Mouse (Mus musculus): ENCODE measurements around the gene Dnaja3. TPM values are rescaled to one million over a fixed set of nuclear protein-coding genes. Genes with fewer than 3 reads are reported as not detected.
A peak's percentile ranks its signal among the peaks of the same experiment; 100 is the strongest.

Dnaja3 gene
- polyA plus RNA-seq, 2 experiments: 18.8 to 34.1 TPM

DNA sequence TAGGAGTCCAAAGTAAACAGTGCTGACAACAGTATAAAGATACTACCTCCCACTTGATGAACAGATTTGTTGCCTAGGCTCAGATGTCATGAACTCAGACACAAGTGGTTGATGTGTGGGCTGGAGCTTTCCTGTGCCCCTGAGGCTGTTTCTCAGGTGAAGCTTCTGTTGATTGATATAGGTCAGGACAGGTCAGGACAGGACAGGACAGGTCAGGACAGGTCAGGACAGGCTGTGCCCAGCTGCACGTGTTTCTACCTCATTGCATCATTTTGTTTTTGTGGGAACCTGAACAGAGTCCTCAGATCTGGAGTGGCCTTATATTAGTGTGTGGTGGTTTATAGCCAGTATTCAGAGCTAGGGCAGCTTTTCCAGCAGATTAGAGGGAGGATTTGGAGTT is 62.9 kb downstream of the Dnaja3 start:
- 69% methylated on average over 1 of the region's 1 CpGs for WGBS (ENCODE audit: insufficient replicate concordance)
- H3K4me1 ChIP-seq (replicated peaks; ENCODE audit: control insufficient read depth in 2 of 2, insufficient read depth in 2 of 2, low read length in 1 of 2): no peaks in the 10 kb centered on the region
- 0 out of 2 replicates have a peak, but pooled peaks have one; percentile 11 for TF ChIP-seq EP300 (IDR thresholded peaks at IDR 0.05; ENCODE audit: low read depth)
- TF ChIP-seq CTCF (IDR thresholded peaks at IDR 0.05; ENCODE audit: low read depth): no peak
- no peak overlapping the region for H3K27ac ChIP-seq
- peaks cover 74% of the 10 kb centered on the region for H3K36me3 ChIP-seq (replicated peaks; ENCODE audit: control insufficient read depth, insufficient read depth, low read depth)
- no peaks in the 10 kb centered on the region for H3K9me3 ChIP-seq (ENCODE audit: control insufficient read depth, low read length)
- H3K4me3 ChIP-seq (ENCODE audit: insufficient read depth in 1 of 2, low read depth in 2 of 2, low read length in 2 of 2): no peak overlapping the region
- ATAC-seq (ENCODE audit: insufficient read depth): peak; percentile 72
- no peaks in the 10 kb centered on the region for H3K27me3 ChIP-seq (ENCODE audit: control insufficient read depth, insufficient read depth, low read length)
- no peak overlapping the region for H3K4me2 ChIP-seq (ENCODE audit: low read depth)
- no peak for DNase-seq (ENCODE audit: low read depth in 3 of 3, low spot score in 3 of 3)
- H3K9ac ChIP-seq (replicated peaks): no peak overlapping the region

DNA sequence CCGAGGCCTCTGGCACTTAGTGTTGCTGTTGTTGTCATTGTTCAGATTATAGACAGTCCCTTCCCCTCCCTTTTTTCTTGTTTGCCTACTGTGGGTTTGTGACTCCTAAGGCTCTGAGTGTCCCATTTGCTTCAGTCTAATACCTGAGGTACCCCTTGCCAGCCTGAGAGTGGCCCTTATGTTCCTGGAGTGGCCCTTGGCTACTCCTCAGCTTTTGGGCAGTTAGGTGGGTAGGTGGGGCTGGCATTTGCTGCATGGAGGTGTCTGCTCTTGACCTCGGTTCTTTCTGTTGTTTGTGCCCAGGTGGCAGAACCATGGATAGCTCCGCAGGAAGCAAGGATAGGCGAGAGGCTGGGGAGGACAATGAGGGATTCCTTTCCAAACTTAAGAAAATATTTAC is 65.8 kb downstream of the Dnaja3 start:
- TF ChIP-seq CTCF (IDR thresholded peaks at IDR 0.05; ENCODE audit: low read depth): no peak
- TF ChIP-seq EP300 (IDR thresholded peaks at IDR 0.05; ENCODE audit: low read depth): no peak
- no peak for DNase-seq (ENCODE audit: low read depth in 3 of 3, low spot score in 3 of 3)
- H3K4me1 ChIP-seq (replicated peaks; ENCODE audit: control insufficient read depth in 2 of 2, insufficient read depth in 2 of 2, low read length in 1 of 2): no peaks in the 10 kb centered on the region
- no peaks in the 10 kb centered on the region for H3K9me3 ChIP-seq (ENCODE audit: control insufficient read depth, low read length)
- peaks cover 56% of the 10 kb centered on the region for H3K36me3 ChIP-seq (replicated peaks; ENCODE audit: control insufficient read depth, insufficient read depth, low read depth)
- no peak for ATAC-seq (ENCODE audit: insufficient read depth)
- H3K4me2 ChIP-seq (ENCODE audit: low read depth): no peak overlapping the region
- H3K4me3 ChIP-seq (ENCODE audit: insufficient read depth in 1 of 2, low read depth in 2 of 2, low read length in 2 of 2): no peak overlapping the region
- H3K9ac ChIP-seq (replicated peaks): no peak overlapping the region
- H3K27me3 ChIP-seq (ENCODE audit: control insufficient read depth, insufficient read depth, low read length): no peaks in the 10 kb centered on the region
- H3K27ac ChIP-seq: no peak overlapping the region
- WGBS (ENCODE audit: insufficient replicate concordance): 63% methylated on average over 4 of the region's 4 CpGs

DNA sequence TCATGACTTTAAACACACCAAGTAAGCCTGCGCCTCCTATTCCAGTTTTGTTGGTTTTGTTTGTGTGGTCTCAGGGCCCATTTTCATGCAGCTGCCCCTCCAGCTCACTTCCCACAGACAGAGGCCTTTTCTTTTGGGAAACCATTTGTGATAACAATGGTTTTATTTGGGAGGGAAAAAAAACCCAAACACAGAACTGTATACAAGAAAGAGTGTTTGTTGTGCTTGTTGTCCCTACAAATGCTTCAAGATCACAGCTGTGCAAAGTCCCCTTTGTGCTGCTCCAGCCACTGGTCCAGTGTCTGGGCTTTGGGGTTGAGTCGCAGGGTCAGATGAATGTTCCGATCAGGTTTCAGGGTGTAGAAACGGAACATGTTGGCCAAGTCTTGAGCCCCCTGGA is 71.4 kb downstream of the Dnaja3 start:
- DNase-seq (ENCODE audit: low read depth in 3 of 3, low spot score in 3 of 3): no peak
- no peak overlapping the region for H3K4me3 ChIP-seq (ENCODE audit: insufficient read depth in 1 of 2, low read depth in 2 of 2, low read length in 2 of 2)
- no peak for TF ChIP-seq CTCF (IDR thresholded peaks at IDR 0.05; ENCODE audit: low read depth)
- TF ChIP-seq EP300 (IDR thresholded peaks at IDR 0.05; ENCODE audit: low read depth): no peak
- no peak overlapping the region for H3K27ac ChIP-seq
- peaks cover 47% of the 10 kb centered on the region for H3K36me3 ChIP-seq (replicated peaks; ENCODE audit: control insufficient read depth, insufficient read depth, low read depth)
- H3K9ac ChIP-seq (replicated peaks): no peak overlapping the region
- no peaks in the 10 kb centered on the region for H3K4me1 ChIP-seq (replicated peaks; ENCODE audit: control insufficient read depth in 2 of 2, insufficient read depth in 2 of 2, low read length in 1 of 2)
- H3K4me2 ChIP-seq (ENCODE audit: low read depth): no peak overlapping the region
- no peak for ATAC-seq (ENCODE audit: insufficient read depth)
- WGBS (ENCODE audit: insufficient replicate concordance): 88% methylated on average over 4 of the region's 4 CpGs
- H3K9me3 ChIP-seq (ENCODE audit: control insufficient read depth, low read length): no peaks in the 10 kb centered on the region
- no peaks in the 10 kb centered on the region for H3K27me3 ChIP-seq (ENCODE audit: control insufficient read depth, insufficient read depth, low read length)

DNA sequence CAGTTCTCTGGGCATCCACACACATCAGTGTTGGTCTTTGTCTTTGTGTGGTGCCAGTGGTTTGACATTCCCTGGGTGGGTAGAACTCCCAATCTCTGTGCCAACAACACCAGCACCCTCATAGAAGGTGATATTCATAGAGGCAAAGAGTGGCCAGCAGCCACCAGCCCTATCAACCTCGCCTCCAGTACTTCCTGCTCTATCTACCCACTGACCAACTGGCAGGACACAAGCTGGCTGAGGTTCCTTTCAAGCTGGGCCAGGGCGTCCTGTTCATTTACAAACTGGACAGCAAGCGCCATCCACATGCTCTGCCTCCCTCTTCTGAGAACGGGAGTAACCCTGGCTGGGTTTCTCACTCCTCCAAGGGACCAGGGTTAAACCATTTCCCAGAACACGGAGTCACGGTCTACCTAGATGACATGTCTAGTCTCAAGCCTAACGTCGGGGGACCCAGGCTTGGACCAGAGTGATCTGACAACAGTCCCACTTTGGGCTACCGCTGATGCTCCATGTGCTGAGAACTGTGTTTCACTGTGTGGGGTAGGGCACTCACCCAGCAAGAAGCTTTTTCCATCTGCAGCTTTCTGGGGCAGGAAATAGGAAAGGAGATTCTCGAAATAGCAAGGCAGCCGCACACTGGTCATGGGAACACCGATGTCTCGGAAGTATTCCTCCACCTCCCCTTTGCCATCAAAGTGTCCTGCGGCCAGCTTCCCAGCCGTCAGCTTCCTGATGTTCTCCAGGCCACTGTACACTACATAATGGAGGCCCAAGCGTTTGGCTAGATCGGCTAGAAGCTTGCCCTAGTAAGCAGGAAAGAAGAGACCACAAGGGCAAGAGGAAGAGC is 74.3 kb downstream of the Dnaja3 start:
- Histone ChIP-seq H3K27me3 (ENCODE audit: control insufficient read depth, insufficient read depth, low read length) (no peaks in the 10 kb centered on the region), H3K36me3 (replicated peaks; ENCODE audit: control insufficient read depth, insufficient read depth, low read depth) (peaks cover 35% of the 10 kb centered on the region)
- TF ChIP-seq CTCF (IDR thresholded peaks at IDR 0.05; ENCODE audit: low read depth) (no peak), EP300 (IDR thresholded peaks at IDR 0.05; ENCODE audit: low read depth) (no peak)

DNA sequence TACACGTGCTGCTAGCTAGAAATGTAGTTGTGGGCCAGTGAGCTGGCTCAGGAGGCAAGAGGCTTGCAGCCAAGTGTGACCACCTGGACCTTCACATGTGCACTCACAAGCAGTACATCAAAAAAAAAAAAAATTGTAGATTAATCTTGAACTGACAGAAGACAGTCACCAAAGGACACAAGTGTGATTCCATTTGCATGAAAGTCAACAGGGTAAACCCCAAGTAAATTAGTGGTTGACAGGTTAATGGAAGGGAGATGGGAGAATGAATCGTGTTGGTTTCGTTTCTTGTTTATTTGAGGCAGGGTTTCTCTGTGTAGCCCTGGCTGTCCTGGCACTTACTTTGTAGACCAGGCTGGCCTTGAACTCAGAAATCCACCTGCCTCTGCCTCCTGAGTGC is 78.1 kb downstream of the Dnaja3 start:
- H3K27me3 ChIP-seq (ENCODE audit: control insufficient read depth, insufficient read depth, low read length): no peaks in the 10 kb centered on the region
- TF ChIP-seq CTCF (IDR thresholded peaks at IDR 0.05; ENCODE audit: low read depth) (no peak), EP300 (IDR thresholded peaks at IDR 0.05; ENCODE audit: low read depth) (no peak)
- WGBS (ENCODE audit: insufficient replicate concordance): 38% methylated on average over 3 of the region's 3 CpGs
- peak overlapping the region; percentile 92 for H3K9ac ChIP-seq (replicated peaks)
- no peak overlapping the region for H3K27ac ChIP-seq
- H3K36me3 ChIP-seq (replicated peaks; ENCODE audit: control insufficient read depth, insufficient read depth, low read depth): peaks cover 29% of the 10 kb centered on the region
- H3K9me3 ChIP-seq (ENCODE audit: control insufficient read depth, low read length): no peaks in the 10 kb centered on the region
- ATAC-seq (ENCODE audit: insufficient read depth) (no peak), DNase-seq (ENCODE audit: low read depth in 3 of 3, low spot score in 3 of 3) (no peak)
- peak overlapping the region; percentile 65 for H3K4me2 ChIP-seq (ENCODE audit: low read depth)
- H3K4me1 ChIP-seq (replicated peaks; ENCODE audit: control insufficient read depth in 2 of 2, insufficient read depth in 2 of 2, low read length in 1 of 2): peaks cover 6 to 20% of the 10 kb centered on the region in 2 experiments
- peak overlapping the region; percentile 86 to 99 for H3K4me3 ChIP-seq (ENCODE audit: insufficient read depth in 1 of 2, low read depth in 2 of 2, low read length in 2 of 2)

More for the DNA sequence above, 74.3 kb downstream of the Dnaja3 start:
- WGBS (ENCODE audit: insufficient replicate concordance): 76% methylated on average over 17 of the region's 17 CpGs
- no peak for DNase-seq (ENCODE audit: low read depth in 3 of 3, low spot score in 3 of 3)
- H3K27ac ChIP-seq: no peak overlapping the region
- no peak overlapping the region for H3K4me3 ChIP-seq (ENCODE audit: insufficient read depth in 1 of 2, low read depth in 2 of 2, low read length in 2 of 2)
- peaks cover 6 to 7% of the 10 kb centered on the region in 2 experiments; a peak in 3 of 4 replicates for H3K4me1 ChIP-seq (replicated peaks; ENCODE audit: control insufficient read depth in 2 of 2, insufficient read depth in 2 of 2, low read length in 1 of 2)
- no peak overlapping the region for H3K9ac ChIP-seq (replicated peaks)
- ATAC-seq (ENCODE audit: insufficient read depth): no peak
- no peak overlapping the region for H3K4me2 ChIP-seq (ENCODE audit: low read depth)
- no peaks in the 10 kb centered on the region for H3K9me3 ChIP-seq (ENCODE audit: control insufficient read depth, low read length)
